Mouse (Mus musculus): ENCODE measurements at regions not wholly inside any gene's neighbourhood (a gene's known extent, or its start where the extent isn't known, plus 50 kb on each side); places are given as distances from the start of the nearest gene placed in this dataset.

- no peaks in the 10 kb centered on the region for H3K27me3 ChIP-seq (ENCODE audit: control insufficient read depth, insufficient read depth, low read length)
- H3K4me3 ChIP-seq (ENCODE audit: low read depth, low read length), result peak overlapping the region; percentile 44
- 1% methylated on average over 35 of the region's 35 CpGs for WGBS
Observed at GRCm38 (mm10) chr15:37135590-37136164, 128.1 kb upstream of the Zfp706 start.

GRCm38 (mm10) chr15:37134913-37135589, 127.5 kb upstream of the Zfp706 start:
- WGBS, result 27% methylated on average over 20 of the region's 20 CpGs

More at GRCm38 (mm10) chr15:37135590-37136164, 128.1 kb upstream of the Zfp706 start:
- Histone ChIP-seq H3K36me3 (ENCODE audit: control insufficient read depth, insufficient read depth, low read length) (no peaks in the 10 kb centered on the region), H3K9ac (ENCODE audit: low read length) (peak overlapping the region; percentile 87), H3K9me3 (ENCODE audit: control insufficient read depth, low read length) (no peaks in the 10 kb centered on the region), H3K4me1 (ENCODE audit: control insufficient read depth, insufficient read depth, low read length) (peaks cover 15% of the 10 kb centered on the region), H3K4me2 (peak overlapping the region; percentile 71), H3K27ac (ENCODE audit: low read depth, low read length) (peak overlapping the region; percentile 68)
- peak; percentile 85 for ATAC-seq (ENCODE audit: low FRiP score)
- peak; percentile 98 for DNase-seq (ENCODE audit: low spot score, missing footprints)

GRCm38 (mm10) chr15:37134386-37134785, 126.8 kb upstream of the Zfp706 start:
- Histone ChIP-seq H3K27me3 (ENCODE audit: control insufficient read depth, insufficient read depth, low read length) (no peaks in the 10 kb centered on the region), H3K9ac (ENCODE audit: low read length) (no peak overlapping the region), H3K36me3 (ENCODE audit: control insufficient read depth, insufficient read depth, low read length) (no peaks in the 10 kb centered on the region), H3K4me1 (ENCODE audit: control insufficient read depth, insufficient read depth, low read length) (peaks cover 15% of the 10 kb centered on the region), H3K4me3 (ENCODE audit: low read depth, low read length) (no peak overlapping the region), H3K9me3 (ENCODE audit: control insufficient read depth, low read length) (no peaks in the 10 kb centered on the region), H3K27ac (ENCODE audit: low read depth, low read length) (no peak overlapping the region), H3K4me2 (peak overlapping the region; percentile 11; the same call in 1 of the 2 replicates)
- DNase-seq (ENCODE audit: low spot score, missing footprints), result peak; percentile 86
- WGBS, result 33% methylated on average over 4 of the region's 4 CpGs
- no peak; the same call in 1 of the 2 replicates for ATAC-seq (ENCODE audit: low FRiP score)

More at GRCm38 (mm10) chr15:37134913-37135589, 127.5 kb upstream of the Zfp706 start:
- Histone ChIP-seq H3K27me3 (ENCODE audit: control insufficient read depth, insufficient read depth, low read length) (no peaks in the 10 kb centered on the region), H3K27ac (ENCODE audit: low read depth, low read length) (peak overlapping the region; percentile 68), H3K4me2 (peak overlapping the region; percentile 71), H3K36me3 (ENCODE audit: control insufficient read depth, insufficient read depth, low read length) (no peaks in the 10 kb centered on the region), H3K9me3 (ENCODE audit: control insufficient read depth, low read length) (no peaks in the 10 kb centered on the region), H3K4me1 (ENCODE audit: control insufficient read depth, insufficient read depth, low read length) (peaks cover 15% of the 10 kb centered on the region), H3K4me3 (ENCODE audit: low read depth, low read length) (peak overlapping the region; percentile 44), H3K9ac (ENCODE audit: low read length) (peak overlapping the region; percentile 87)
- DNase-seq (ENCODE audit: low spot score, missing footprints) (no peak), ATAC-seq (ENCODE audit: low FRiP score) (no peak; the same call in none of the 2 replicates)

- H3K4me2 ChIP-seq, result no peak overlapping the region
- WGBS, result 32% methylated on average over 5 of the region's 5 CpGs
- H3K27ac ChIP-seq (ENCODE audit: low read depth, low read length), result no peak overlapping the region
- H3K27me3 ChIP-seq (ENCODE audit: control insufficient read depth, insufficient read depth, low read length), result no peaks in the 10 kb centered on the region
- H3K4me3 ChIP-seq (ENCODE audit: low read depth, low read length), result no peak overlapping the region
- ATAC-seq (ENCODE audit: low FRiP score), result no peak
- H3K9ac ChIP-seq (ENCODE audit: low read length), result no peak overlapping the region
- no peaks in the 10 kb centered on the region for H3K9me3 ChIP-seq (ENCODE audit: control insufficient read depth, low read length)
- DNase-seq (ENCODE audit: low spot score, missing footprints), result no peak
- peaks cover 15% of the 10 kb centered on the region for H3K4me1 ChIP-seq (ENCODE audit: control insufficient read depth, insufficient read depth, low read length)
- no peaks in the 10 kb centered on the region for H3K36me3 ChIP-seq (ENCODE audit: control insufficient read depth, insufficient read depth, low read length)
Observed at GRCm38 (mm10) chr15:37133916-37134315, 126.3 kb upstream of the Zfp706 start.

- H3K27ac ChIP-seq (ENCODE audit: low read depth, low read length), result no peak overlapping the region
- DNase-seq (ENCODE audit: low spot score, missing footprints) (peak; percentile 62), ATAC-seq (ENCODE audit: low FRiP score) (no peak)
- no peak overlapping the region for H3K9ac ChIP-seq (ENCODE audit: low read length)
- no peaks in the 10 kb centered on the region for H3K4me1 ChIP-seq (ENCODE audit: control insufficient read depth, insufficient read depth, low read length)
- no peak overlapping the region for H3K4me3 ChIP-seq (ENCODE audit: low read depth, low read length)
- no peaks in the 10 kb centered on the region for H3K27me3 ChIP-seq (ENCODE audit: control insufficient read depth, insufficient read depth, low read length)
- H3K4me2 ChIP-seq, result no peak overlapping the region
- H3K9me3 ChIP-seq (ENCODE audit: control insufficient read depth, low read length), result no peaks in the 10 kb centered on the region
- WGBS, result 75% methylated on average over 7 of the region's 7 CpGs
- H3K36me3 ChIP-seq (ENCODE audit: control insufficient read depth, insufficient read depth, low read length), result no peaks in the 10 kb centered on the region
Observed at GRCm38 (mm10) chr15:37127681-37128080, 120.1 kb upstream of the Zfp706 start.

- Histone ChIP-seq H3K27me3 (ENCODE audit: control insufficient read depth, insufficient read depth, low read length) (no peaks in the 10 kb centered on the region), H3K9ac (ENCODE audit: low read length) (no peak overlapping the region), H3K27ac (ENCODE audit: low read depth, low read length) (no peak overlapping the region), H3K4me2 (no peak overlapping the region), H3K9me3 (ENCODE audit: control insufficient read depth, low read length) (no peaks in the 10 kb centered on the region), H3K4me1 (ENCODE audit: control insufficient read depth, insufficient read depth, low read length) (no peaks in the 10 kb centered on the region), H3K36me3 (ENCODE audit: control insufficient read depth, insufficient read depth, low read length) (no peaks in the 10 kb centered on the region), H3K4me3 (ENCODE audit: low read depth, low read length) (no peak overlapping the region)
- no peak for ATAC-seq (ENCODE audit: low FRiP score)
- DNase-seq (ENCODE audit: low spot score, missing footprints), result no peak
- 86% methylated on average over 4 of the region's 4 CpGs for WGBS
Observed at GRCm38 (mm10) chr15:37127170-37127569, 119.6 kb upstream of the Zfp706 start.

- DNase-seq (ENCODE audit: low spot score, missing footprints) (peak; percentile 73), ATAC-seq (ENCODE audit: low FRiP score) (no peak)
- H3K4me1 ChIP-seq (ENCODE audit: control insufficient read depth, insufficient read depth, low read length), result no peaks in the 10 kb centered on the region
- 78% methylated on average over 4 of the region's 4 CpGs for WGBS
- no peak overlapping the region for H3K9ac ChIP-seq (ENCODE audit: low read length)
- no peak overlapping the region for H3K4me3 ChIP-seq (ENCODE audit: low read depth, low read length)
- H3K27ac ChIP-seq (ENCODE audit: low read depth, low read length), result no peak overlapping the region
- no peaks in the 10 kb centered on the region for H3K27me3 ChIP-seq (ENCODE audit: control insufficient read depth, insufficient read depth, low read length)
- H3K4me2 ChIP-seq, result no peak overlapping the region
- H3K36me3 ChIP-seq (ENCODE audit: control insufficient read depth, insufficient read depth, low read length), result no peaks in the 10 kb centered on the region
- no peaks in the 10 kb centered on the region for H3K9me3 ChIP-seq (ENCODE audit: control insufficient read depth, low read length)
Observed at GRCm38 (mm10) chr15:37125823-37126222, 118.2 kb upstream of the Zfp706 start.

GRCm38 (mm10) chr15:37124951-37125350, 117.4 kb upstream of the Zfp706 start:
- Histone ChIP-seq H3K27ac (ENCODE audit: low read depth, low read length) (no peak overlapping the region), H3K4me3 (ENCODE audit: low read depth, low read length) (no peak overlapping the region), H3K9me3 (ENCODE audit: control insufficient read depth, low read length) (no peaks in the 10 kb centered on the region), H3K4me2 (no peak overlapping the region), H3K36me3 (ENCODE audit: control insufficient read depth, insufficient read depth, low read length) (no peaks in the 10 kb centered on the region), H3K4me1 (ENCODE audit: control insufficient read depth, insufficient read depth, low read length) (no peaks in the 10 kb centered on the region), H3K9ac (ENCODE audit: low read length) (no peak overlapping the region), H3K27me3 (ENCODE audit: control insufficient read depth, insufficient read depth, low read length) (no peaks in the 10 kb centered on the region)
- WGBS, result 83% methylated on average over 2 of the region's 2 CpGs
- no peak for ATAC-seq (ENCODE audit: low FRiP score)
- peak; percentile 6 for DNase-seq (ENCODE audit: low spot score, missing footprints)

GRCm38 (mm10) chr15:37124299-37124698, 116.7 kb upstream of the Zfp706 start:
- ATAC-seq (ENCODE audit: low FRiP score) (no peak), DNase-seq (ENCODE audit: low spot score, missing footprints) (peak; percentile 57)
- H3K4me3 ChIP-seq (ENCODE audit: low read depth, low read length), result no peak overlapping the region
- no peak overlapping the region for H3K9ac ChIP-seq (ENCODE audit: low read length)
- WGBS, result 87% methylated on average over 7 of the region's 7 CpGs
- H3K27ac ChIP-seq (ENCODE audit: low read depth, low read length), result no peak overlapping the region
- no peaks in the 10 kb centered on the region for H3K36me3 ChIP-seq (ENCODE audit: control insufficient read depth, insufficient read depth, low read length)
- no peaks in the 10 kb centered on the region for H3K27me3 ChIP-seq (ENCODE audit: control insufficient read depth, insufficient read depth, low read length)
- no peaks in the 10 kb centered on the region for H3K9me3 ChIP-seq (ENCODE audit: control insufficient read depth, low read length)
- H3K4me2 ChIP-seq, result no peak overlapping the region
- H3K4me1 ChIP-seq (ENCODE audit: control insufficient read depth, insufficient read depth, low read length), result no peaks in the 10 kb centered on the region
